Mouse (Mus musculus) forebrain, embryonic 16.5 days (tissue): ENCODE measurements at regions not wholly inside any gene's neighbourhood (a gene's known extent, or its start where the extent isn't known, plus 50 kb on each side); places are given as distances from the start of the nearest gene placed in this dataset.

Experiments used
- ATAC-seq: fragments of 200-750 bp; cut with Nextera tagmentation; 2 replicates; pipeline ENCODE4 v1.8.0; 2017; ENCODE audit warnings: mild to moderate bottlenecking, moderate library complexity
- H3K27ac ChIP-seq: fragments of 300-500 bp; sonication (generic); 2 replicates; pipeline ENCODE4 v1.5.1; 2014; ENCODE audit warnings: low read length, control low read depth
- H3K27me3 ChIP-seq: fragments of 300-500 bp; sonication (generic); replicated peaks from 2 replicates; pipeline ENCODE4 v1.6.1; 2014; ENCODE audit warnings: low read length; ENCODE audit not compliant: control insufficient read depth, insufficient read depth
- H3K36me3 ChIP-seq: fragments of 300-500 bp; sonication (generic); 2 replicates; pipeline ENCODE4 v1.6.1; 2014; ENCODE audit not compliant: control insufficient read depth, insufficient read depth
- H3K4me1 ChIP-seq: fragments of 300-500 bp; sonication (generic); replicated peaks from 2 replicates; pipeline ENCODE4 v1.6.1; 2014; ENCODE audit warnings: low read length; ENCODE audit not compliant: control insufficient read depth, insufficient read depth
- H3K4me2 ChIP-seq: fragments of 300-500 bp; sonication (generic); 2 replicates; pipeline ENCODE4 v1.6.1; 2014; ENCODE audit warnings: mild to moderate bottlenecking, low read length, control low read depth
- H3K4me3 ChIP-seq: fragments of 300-500 bp; sonication (generic); replicated peaks from 2 replicates; pipeline ENCODE4 v1.5.1; 2014; ENCODE audit warnings: mild to moderate bottlenecking, low read length, control low read depth
- H3K9ac ChIP-seq: fragments of 300-500 bp; sonication (generic); replicated peaks from 2 replicates; pipeline ENCODE4 v1.6.1; 2014; ENCODE audit warnings: low read depth, low read length, control low read depth
- H3K9me3 ChIP-seq: fragments of 300-500 bp; sonication (generic); 2 replicates; pipeline ENCODE4 v1.6.1; 2016; ENCODE audit warnings: low read length; ENCODE audit not compliant: control insufficient read depth
- WGBS: fragments of 180-500 bp; shearing (Covaris S2); extraction: QIAGEN DNeasy Blood & Tissue Kit; methylation state at CpG from one replicate; pipeline ENCODE4 v1.1.7; 2014; 5-methylcytosine and 5-hydroxymethylcytosine counted together

- no peaks in the 10 kb centered on the region for H3K4me1 ChIP-seq
- H3K27me3 ChIP-seq = no peaks in the 10 kb centered on the region
- no peak overlapping the region for H3K4me2 ChIP-seq
- no peaks in the 10 kb centered on the region for H3K9me3 ChIP-seq
- H3K36me3 ChIP-seq = no peaks in the 10 kb centered on the region
- ATAC-seq = no peak
- no peak overlapping the region for H3K27ac ChIP-seq
- no peak overlapping the region for H3K9ac ChIP-seq
- WGBS = 81% methylated on average over 7 of the region's 7 CpGs
- no peak overlapping the region for H3K4me3 ChIP-seq
These were observed 189.0 kb downstream of the Slitrk6 start for GRCm38 (mm10) chr14:110565783-110566445.

GRCm38 (mm10) chr14:110564621-110565020 is 190.3 kb downstream of the Slitrk6 start:
- Histone ChIP-seq H3K9me3 (no peaks in the 10 kb centered on the region), H3K27me3 (no peaks in the 10 kb centered on the region), H3K4me3 (no peak overlapping the region), H3K4me2 (no peak overlapping the region), H3K4me1 (no peaks in the 10 kb centered on the region), H3K36me3 (no peaks in the 10 kb centered on the region), H3K27ac (no peak overlapping the region), H3K9ac (no peak overlapping the region)
- 90% methylated on average over 2 of the region's 2 CpGs for WGBS
- ATAC-seq = no peak

GRCm38 (mm10) chr14:110545265-110545664 is 209.7 kb downstream of the Slitrk6 start:
- no peaks in the 10 kb centered on the region for H3K27me3 ChIP-seq
- H3K36me3 ChIP-seq = no peaks in the 10 kb centered on the region
- no peak overlapping the region for H3K9ac ChIP-seq
- H3K27ac ChIP-seq = no peak overlapping the region
- H3K4me3 ChIP-seq = no peak overlapping the region
- 64% methylated on average over 7 of the region's 7 CpGs for WGBS
- no peak overlapping the region for H3K4me2 ChIP-seq
- H3K4me1 ChIP-seq = no peaks in the 10 kb centered on the region
- no peak for ATAC-seq
- no peaks in the 10 kb centered on the region for H3K9me3 ChIP-seq

GRCm38 (mm10) chr14:110543303-110544134 is 211.4 kb downstream of the Slitrk6 start:
- no peak overlapping the region for H3K4me3 ChIP-seq
- ATAC-seq = no peak
- no peak overlapping the region for H3K9ac ChIP-seq
- H3K27ac ChIP-seq = no peak overlapping the region
- no peaks in the 10 kb centered on the region for H3K27me3 ChIP-seq
- no peak overlapping the region for H3K4me2 ChIP-seq
- 50% methylated on average over 4 of the region's 4 CpGs for WGBS
- H3K36me3 ChIP-seq = no peaks in the 10 kb centered on the region
- H3K4me1 ChIP-seq = no peaks in the 10 kb centered on the region
- H3K9me3 ChIP-seq = no peaks in the 10 kb centered on the region

DNA sequence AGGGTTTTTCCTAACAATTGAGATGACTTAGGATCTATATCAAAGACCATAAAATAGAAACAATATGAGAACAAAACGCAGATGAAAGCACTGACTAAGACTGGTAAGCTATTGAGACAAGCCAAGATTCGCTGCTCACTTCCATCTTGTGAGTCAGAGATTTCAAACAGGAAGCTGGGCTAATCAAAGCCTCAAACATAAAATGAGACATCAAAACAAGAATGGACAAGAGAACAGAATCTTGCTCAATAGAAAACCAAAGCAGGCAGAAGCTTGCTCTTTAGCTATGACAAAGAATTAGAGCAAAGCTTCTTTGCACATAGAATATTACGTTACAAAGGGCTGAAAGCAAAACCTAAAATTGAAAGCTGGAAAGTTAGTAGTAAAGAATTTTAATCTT is 227.6 kb downstream of the Slitrk6 start:
- no peak overlapping the region for H3K4me3 ChIP-seq
- H3K36me3 ChIP-seq = no peaks in the 10 kb centered on the region
- H3K4me1 ChIP-seq = no peaks in the 10 kb centered on the region
- H3K27ac ChIP-seq = no peak overlapping the region
- no peak overlapping the region for H3K9ac ChIP-seq
- no peak for ATAC-seq
- WGBS = 80% methylated on average over 3 of the region's 3 CpGs
- no peaks in the 10 kb centered on the region for H3K27me3 ChIP-seq
- no peaks in the 10 kb centered on the region for H3K9me3 ChIP-seq
- H3K4me2 ChIP-seq = no peak overlapping the region

GRCm38 (mm10) chr14:110485057-110485456 is 269.9 kb downstream of the Slitrk6 start:
- H3K4me1 ChIP-seq = no peaks in the 10 kb centered on the region
- WGBS = 85% methylated on average over 3 of the region's 3 CpGs
- no peaks in the 10 kb centered on the region for H3K27me3 ChIP-seq
- H3K9ac ChIP-seq = no peak overlapping the region
- ATAC-seq = no peak
- H3K4me2 ChIP-seq = no peak overlapping the region
- H3K4me3 ChIP-seq = no peak overlapping the region
- H3K27ac ChIP-seq = no peak overlapping the region
- no peaks in the 10 kb centered on the region for H3K36me3 ChIP-seq
- H3K9me3 ChIP-seq = no peaks in the 10 kb centered on the region

GRCm38 (mm10) chr14:110472743-110473142 is 282.2 kb downstream of the Slitrk6 start:
- no peak overlapping the region for H3K4me3 ChIP-seq
- 21% methylated on average over 3 of the region's 3 CpGs for WGBS
- H3K4me2 ChIP-seq = no peak overlapping the region
- ATAC-seq = no peak
- H3K9ac ChIP-seq = no peak overlapping the region
- H3K27me3 ChIP-seq = no peaks in the 10 kb centered on the region
- H3K27ac ChIP-seq = no peak overlapping the region
- H3K9me3 ChIP-seq = no peaks in the 10 kb centered on the region
- H3K4me1 ChIP-seq = no peaks in the 10 kb centered on the region
- no peaks in the 10 kb centered on the region for H3K36me3 ChIP-seq

- Histone ChIP-seq H3K4me3 (no peak overlapping the region), H3K9me3 (no peaks in the 10 kb centered on the region), H3K27ac (no peak overlapping the region), H3K4me2 (no peak overlapping the region), H3K4me1 (no peaks in the 10 kb centered on the region), H3K9ac (no peak overlapping the region), H3K27me3 (no peaks in the 10 kb centered on the region), H3K36me3 (no peaks in the 10 kb centered on the region)
- no peak for ATAC-seq
- 78% methylated on average over 3 of the region's 3 CpGs for WGBS
These were observed 282.8 kb downstream of the Slitrk6 start for GRCm38 (mm10) chr14:110472176-110472575.

DNA sequence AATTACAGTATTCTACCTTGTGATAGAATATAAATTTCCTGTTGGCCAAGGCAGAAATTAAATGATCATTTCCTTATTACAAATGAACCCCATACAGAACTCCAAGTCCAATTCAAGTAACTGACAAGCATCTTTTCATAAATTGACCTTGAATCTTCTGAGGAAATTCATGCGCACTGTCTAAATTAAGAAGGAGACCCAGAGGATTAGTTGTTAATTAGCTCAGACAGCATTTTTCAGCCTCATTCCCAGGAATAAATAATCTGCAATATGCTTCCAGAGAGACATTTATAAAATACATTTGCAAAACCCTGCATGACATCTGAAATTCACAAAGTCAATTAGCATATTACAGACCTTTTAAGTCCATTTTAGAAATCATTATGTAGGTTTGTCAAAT is 284.2 kb downstream of the Slitrk6 start:
- Histone ChIP-seq H3K27ac (no peak overlapping the region), H3K9me3 (no peaks in the 10 kb centered on the region), H3K4me2 (no peak overlapping the region), H3K4me1 (no peaks in the 10 kb centered on the region), H3K4me3 (no peak overlapping the region), H3K27me3 (no peaks in the 10 kb centered on the region), H3K36me3 (no peaks in the 10 kb centered on the region), H3K9ac (no peak overlapping the region)
- WGBS = 61% methylated on average over 1 of the region's 1 CpGs
- ATAC-seq = no peak
